Comparison of ENCODE assay signal across 16 mouse cellular contexts in genomic region chr16:92538356-92538755, GRCm38 (mm10). TPM values are rescaled to one million over a fixed set of nuclear protein-coding genes. Genes with fewer than 3 reads are reported as not detected.
"Had no signal": no experiment of that assay in that cellular context is flagged by ENCODE, and none has a peak within 500 bp of the region (broad histone marks: within the 10 kb centered on the region; RNA-seq: fewer than 3 reads in every experiment).

No protein-coding gene starts in this region.

- DNase-seq: liver, embryonic 13.5 days; liver, postnatal 0 days; lung, embryonic 14.5 days; right cerebral cortex, postnatal 14 days; spleen, adult 18-20 months; thymus, adult 18-20 months; thymus, postnatal 14 days; thymus, postnatal 36 days had no signal

- H3K27ac ChIP-seq: liver, embryonic 13.5 days; liver, embryonic 15.5 days; macrophage; midbrain, embryonic 13.5 days; midbrain, embryonic 15.5 days; neural tube, embryonic 13.5 days had no signal

- H3K4me1 ChIP-seq: liver, embryonic 13.5 days; liver, embryonic 15.5 days; megakaryocyte, embryonic 14.5 days; midbrain, embryonic 13.5 days; midbrain, embryonic 15.5 days; neural tube, embryonic 13.5 days had no signal

- H3K36me3 ChIP-seq: liver, embryonic 13.5 days; liver, embryonic 15.5 days; midbrain, embryonic 13.5 days; midbrain, embryonic 15.5 days; neural tube, embryonic 13.5 days had no signal

- H3K4me3 ChIP-seq: liver, embryonic 13.5 days; liver, embryonic 15.5 days; megakaryocyte, embryonic 14.5 days; midbrain, embryonic 13.5 days; midbrain, embryonic 15.5 days; neural tube, embryonic 13.5 days had no signal

- H3K9ac ChIP-seq: liver, embryonic 13.5 days; liver, embryonic 15.5 days; liver, postnatal 0 days; lung, embryonic 14.5 days; midbrain, embryonic 13.5 days; midbrain, embryonic 15.5 days; neural tube, embryonic 13.5 days had no signal

- H3K27me3 ChIP-seq: liver, embryonic 15.5 days; midbrain, embryonic 13.5 days; midbrain, embryonic 15.5 days; neural tube, embryonic 13.5 days had no signal

- ATAC-seq: liver, postnatal 0 days; midbrain, embryonic 13.5 days; midbrain, embryonic 15.5 days had no signal

- H3K9me3 ChIP-seq: liver, embryonic 13.5 days; liver, embryonic 15.5 days; megakaryocyte, embryonic 14.5 days; midbrain, embryonic 13.5 days; midbrain, embryonic 15.5 days; neural tube, embryonic 13.5 days had no signal

- H3K4me2 ChIP-seq: liver, embryonic 11.5 days; liver, embryonic 13.5 days; liver, embryonic 15.5 days; lung, embryonic 14.5 days; midbrain, embryonic 11.5 days; midbrain, embryonic 13.5 days; midbrain, embryonic 15.5 days; neural tube, embryonic 13.5 days had no signal

RNA-seq across cellular contexts. Expression of gene Clic6, which starts 52.8 kb away (rescaled TPM):
- polyA plus RNA-seq: macrophage had no signal
